Mouse (Mus musculus) testis, adult 2 months (tissue): ENCODE results near the gene Ehbp1.

Experiments used
- CTCF ChIP-seq: fragments of 200-500 bp; IDR thresholded peaks from 2 replicates; pipeline ENCODE4 v1.5.1; 2012; ENCODE audit warnings: low read depth, mild to moderate bottlenecking, inconsistent platforms, low read length, moderate library complexity; ENCODE audit not compliant: control insufficient read depth, insufficient read depth, insufficient replicate concordance
- POLR2A ChIP-seq: fragments of 200-500 bp; IDR thresholded peaks from 2 replicates; pipeline ENCODE4 v1.6.1; 2012; ENCODE audit warnings: low read depth, mild to moderate bottlenecking, inconsistent platforms, low read length, moderate library complexity; ENCODE audit not compliant: control insufficient read depth

GRCm38 (mm10) chr11:22366486-22366885 is 24.4 kb upstream of the Ehbp1 start:
- TF ChIP-seq CTCF = no peak
- TF ChIP-seq POLR2A = no peak
